Mouse (Mus musculus): ENCODE data around the gene Pik3c2b. TPM values are rescaled to one million over a fixed set of nuclear protein-coding genes. Genes with fewer than 3 reads are reported as not detected.

Gene Pik3c2b
- polyA plus RNA-seq, 1 experiment from 2014 or later = 25.7 TPM

GRCm38 (mm10) chr1:133103315-133103714, 57.8 kb downstream of the Pik3c2b start:
- no peaks in the 10 kb centered on the region for H3K9me3 ChIP-seq (ENCODE audit: control insufficient read depth, low read length)
- H3K27me3 ChIP-seq (ENCODE audit: control insufficient read depth, insufficient read depth, low read length) = no peaks in the 10 kb centered on the region
- no peak overlapping the region for H3K4me3 ChIP-seq (ENCODE audit: low read depth, low read length)
- H3K4me2 ChIP-seq (ENCODE audit: low read depth, low read length, severe bottlenecking) = no peak overlapping the region
- no peak overlapping the region for H3K9ac ChIP-seq (ENCODE audit: low read length)
- H3K4me1 ChIP-seq (replicated peaks; ENCODE audit: control insufficient read depth, insufficient read depth, low read length) = no peaks in the 10 kb centered on the region
- no peak for ATAC-seq (replicated peaks; ENCODE audit: low FRiP score)
- DNase-seq (ENCODE audit: low spot score) = no peak
- peaks cover 16% of the 10 kb centered on the region; the same call in 1 of the 2 replicates for H3K36me3 ChIP-seq (ENCODE audit: control insufficient read depth, insufficient read depth, low read length)
- WGBS = 96% methylated on average over 7 of the region's 7 CpGs
- no peak overlapping the region for H3K27ac ChIP-seq (ENCODE audit: low read depth, low read length)

DNA sequence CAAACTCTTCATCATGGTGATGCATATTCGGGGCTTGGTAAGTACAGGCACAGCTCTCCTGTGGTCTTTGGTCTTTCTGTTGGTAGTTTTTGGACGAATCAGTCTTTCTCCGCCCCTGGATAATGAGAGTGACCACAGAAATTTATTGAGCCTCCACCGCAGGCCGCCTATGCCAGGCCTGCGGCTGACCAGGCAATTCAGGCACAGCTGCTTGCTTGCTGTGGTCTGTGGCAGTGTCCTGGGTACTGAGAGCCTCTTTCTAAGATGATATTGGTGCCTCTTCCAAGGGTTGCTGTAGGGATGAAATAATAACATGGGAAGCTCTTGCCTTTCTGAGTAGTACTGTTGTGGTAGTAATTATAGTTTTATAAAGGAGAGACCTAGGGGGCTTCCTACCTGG, 58.4 kb downstream of the Pik3c2b start:
- H3K4me3 ChIP-seq (ENCODE audit: low read depth, low read length) = no peak overlapping the region

GRCm38 (mm10) chr1:133116108-133116507, 70.6 kb downstream of the Pik3c2b start:
- no peak overlapping the region for H3K27ac ChIP-seq (ENCODE audit: low read depth, low read length)
- H3K36me3 ChIP-seq (ENCODE audit: control insufficient read depth, insufficient read depth, low read length) = no peaks in the 10 kb centered on the region
- ATAC-seq (replicated peaks; ENCODE audit: low FRiP score) (no peak), DNase-seq (ENCODE audit: low spot score) (no peak)
- no peak overlapping the region for H3K9ac ChIP-seq (ENCODE audit: low read length)
- no peak overlapping the region for H3K4me3 ChIP-seq (ENCODE audit: low read depth, low read length)
- H3K4me2 ChIP-seq (ENCODE audit: low read depth, low read length, severe bottlenecking) = no peak overlapping the region
- H3K9me3 ChIP-seq (ENCODE audit: control insufficient read depth, low read length) = no peaks in the 10 kb centered on the region
- no peaks in the 10 kb centered on the region for H3K27me3 ChIP-seq (ENCODE audit: control insufficient read depth, insufficient read depth, low read length)
- 93% methylated on average over 4 of the region's 4 CpGs for WGBS
- H3K4me1 ChIP-seq (replicated peaks; ENCODE audit: control insufficient read depth, insufficient read depth, low read length) = no peaks in the 10 kb centered on the region

More for the DNA sequence above, 58.4 kb downstream of the Pik3c2b start:
- no peak for ATAC-seq (replicated peaks; ENCODE audit: low FRiP score)
- H3K4me1 ChIP-seq (replicated peaks; ENCODE audit: control insufficient read depth, insufficient read depth, low read length) = no peaks in the 10 kb centered on the region
- H3K36me3 ChIP-seq (ENCODE audit: control insufficient read depth, insufficient read depth, low read length) = peaks cover 16% of the 10 kb centered on the region; the same call in 1 of the 2 replicates
- H3K27ac ChIP-seq (ENCODE audit: low read depth, low read length) = no peak overlapping the region
- 89% methylated on average over 6 of the region's 6 CpGs for WGBS
- no peaks in the 10 kb centered on the region for H3K9me3 ChIP-seq (ENCODE audit: control insufficient read depth, low read length)
- DNase-seq (ENCODE audit: low spot score) = no peak
- H3K9ac ChIP-seq (ENCODE audit: low read length) = no peak overlapping the region
- no peak overlapping the region for H3K4me2 ChIP-seq (ENCODE audit: low read depth, low read length, severe bottlenecking)
- no peaks in the 10 kb centered on the region for H3K27me3 ChIP-seq (ENCODE audit: control insufficient read depth, insufficient read depth, low read length)

GRCm38 (mm10) chr1:133118127-133118526, 72.7 kb downstream of the Pik3c2b start:
- H3K9me3 ChIP-seq (ENCODE audit: control insufficient read depth, low read length) = no peaks in the 10 kb centered on the region
- 92% methylated on average over 5 of the region's 5 CpGs for WGBS
- H3K9ac ChIP-seq (ENCODE audit: low read length) = no peak overlapping the region
- no peak overlapping the region for H3K4me2 ChIP-seq (ENCODE audit: low read depth, low read length, severe bottlenecking)
- H3K36me3 ChIP-seq (ENCODE audit: control insufficient read depth, insufficient read depth, low read length) = no peaks in the 10 kb centered on the region
- no peak for ATAC-seq (replicated peaks; ENCODE audit: low FRiP score)
- H3K27me3 ChIP-seq (ENCODE audit: control insufficient read depth, insufficient read depth, low read length) = no peaks in the 10 kb centered on the region
- H3K27ac ChIP-seq (ENCODE audit: low read depth, low read length) = no peak overlapping the region
- H3K4me1 ChIP-seq (replicated peaks; ENCODE audit: control insufficient read depth, insufficient read depth, low read length) = no peaks in the 10 kb centered on the region
- H3K4me3 ChIP-seq (ENCODE audit: low read depth, low read length) = no peak overlapping the region
- DNase-seq (ENCODE audit: low spot score) = no peak

GRCm38 (mm10) chr1:133118844-133119243, 73.4 kb downstream of the Pik3c2b start:
- Histone ChIP-seq H3K27me3 (ENCODE audit: control insufficient read depth, insufficient read depth, low read length) (no peaks in the 10 kb centered on the region), H3K36me3 (ENCODE audit: control insufficient read depth, insufficient read depth, low read length) (no peaks in the 10 kb centered on the region), H3K4me2 (ENCODE audit: low read depth, low read length, severe bottlenecking) (no peak overlapping the region), H3K9ac (ENCODE audit: low read length) (no peak overlapping the region), H3K27ac (ENCODE audit: low read depth, low read length) (no peak overlapping the region), H3K4me3 (ENCODE audit: low read depth, low read length) (no peak overlapping the region), H3K9me3 (ENCODE audit: control insufficient read depth, low read length) (no peaks in the 10 kb centered on the region), H3K4me1 (replicated peaks; ENCODE audit: control insufficient read depth, insufficient read depth, low read length) (no peaks in the 10 kb centered on the region)
- 93% methylated on average over 3 of the region's 3 CpGs for WGBS
- no peak for DNase-seq (ENCODE audit: low spot score)
- no peak for ATAC-seq (replicated peaks; ENCODE audit: low FRiP score)

GRCm38 (mm10) chr1:133119931-133120712, 74.7 kb downstream of the Pik3c2b start:
- H3K4me2 ChIP-seq (ENCODE audit: low read depth, low read length, severe bottlenecking) = no peak overlapping the region
- DNase-seq (ENCODE audit: low spot score) (no peak), ATAC-seq (replicated peaks; ENCODE audit: low FRiP score) (no peak)

DNA sequence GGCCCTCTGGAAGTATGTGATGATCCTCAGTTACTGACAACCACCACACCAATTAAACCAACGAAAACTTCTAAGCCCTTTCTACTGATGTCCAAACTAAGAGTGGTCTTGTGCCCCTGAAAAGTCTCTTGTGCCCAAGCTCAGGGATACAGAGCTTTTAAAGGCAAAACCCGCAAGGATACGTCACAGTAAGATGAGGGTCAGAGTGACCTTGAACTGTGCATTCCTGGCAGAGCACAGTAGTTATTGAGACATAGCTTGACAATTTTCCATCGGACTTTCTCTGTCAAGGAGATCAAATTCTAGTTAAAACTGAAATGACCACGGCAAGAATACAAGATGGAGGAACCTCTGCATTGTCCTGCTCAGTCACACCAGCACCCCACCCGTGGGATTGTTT, 75.8 kb downstream of the Pik3c2b start:
- H3K27me3 ChIP-seq (ENCODE audit: control insufficient read depth, insufficient read depth, low read length) = no peaks in the 10 kb centered on the region
- no peaks in the 10 kb centered on the region for H3K9me3 ChIP-seq (ENCODE audit: control insufficient read depth, low read length)
- ATAC-seq (replicated peaks; ENCODE audit: low FRiP score) (no peak), DNase-seq (ENCODE audit: low spot score) (no peak)
- no peak overlapping the region for H3K4me3 ChIP-seq (ENCODE audit: low read depth, low read length)
- no peak overlapping the region for H3K9ac ChIP-seq (ENCODE audit: low read length)
- no peaks in the 10 kb centered on the region for H3K4me1 ChIP-seq (replicated peaks; ENCODE audit: control insufficient read depth, insufficient read depth, low read length)
- no peaks in the 10 kb centered on the region for H3K36me3 ChIP-seq (ENCODE audit: control insufficient read depth, insufficient read depth, low read length)
- no peak overlapping the region for H3K27ac ChIP-seq (ENCODE audit: low read depth, low read length)
- H3K4me2 ChIP-seq (ENCODE audit: low read depth, low read length, severe bottlenecking) = no peak overlapping the region
- 70% methylated on average over 6 of the region's 6 CpGs for WGBS

More at GRCm38 (mm10) chr1:133119931-133120712, 74.7 kb downstream of the Pik3c2b start:
- Histone ChIP-seq H3K9me3 (ENCODE audit: control insufficient read depth, low read length) (no peaks in the 10 kb centered on the region), H3K27ac (ENCODE audit: low read depth, low read length) (no peak overlapping the region), H3K27me3 (ENCODE audit: control insufficient read depth, insufficient read depth, low read length) (no peaks in the 10 kb centered on the region), H3K36me3 (ENCODE audit: control insufficient read depth, insufficient read depth, low read length) (no peaks in the 10 kb centered on the region), H3K4me1 (replicated peaks; ENCODE audit: control insufficient read depth, insufficient read depth, low read length) (no peaks in the 10 kb centered on the region), H3K4me3 (ENCODE audit: low read depth, low read length) (no peak overlapping the region), H3K9ac (ENCODE audit: low read length) (no peak overlapping the region)
- WGBS = 79% methylated on average over 7 of the region's 7 CpGs

DNA sequence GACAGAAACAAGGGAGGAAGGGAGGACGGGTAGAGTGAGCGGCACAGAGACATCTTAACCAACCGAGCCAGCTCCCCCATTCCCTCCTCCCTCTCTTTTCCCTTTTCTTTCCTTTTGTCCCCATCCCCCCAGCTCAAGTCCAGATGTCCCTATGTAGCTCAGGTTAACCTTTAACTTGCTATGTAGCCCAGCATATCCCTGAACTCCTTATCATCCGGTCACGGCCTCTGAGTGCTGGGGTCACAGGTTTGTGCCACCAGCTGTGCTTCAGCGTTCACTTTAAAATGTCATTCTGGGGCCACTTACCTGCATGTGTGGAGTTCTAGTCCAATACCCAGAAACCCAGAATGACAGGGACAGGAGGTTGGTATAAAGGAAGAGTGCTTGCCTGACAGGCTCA, 78.7 kb downstream of the Pik3c2b start:
- Histone ChIP-seq H3K9ac (ENCODE audit: low read length) (no peak overlapping the region), H3K4me1 (replicated peaks; ENCODE audit: control insufficient read depth, insufficient read depth, low read length) (no peaks in the 10 kb centered on the region), H3K4me2 (ENCODE audit: low read depth, low read length, severe bottlenecking) (no peak overlapping the region), H3K27me3 (ENCODE audit: control insufficient read depth, insufficient read depth, low read length) (no peaks in the 10 kb centered on the region), H3K27ac (ENCODE audit: low read depth, low read length) (no peak overlapping the region), H3K4me3 (ENCODE audit: low read depth, low read length) (no peak overlapping the region), H3K9me3 (ENCODE audit: control insufficient read depth, low read length) (no peaks in the 10 kb centered on the region), H3K36me3 (ENCODE audit: control insufficient read depth, insufficient read depth, low read length) (no peaks in the 10 kb centered on the region)
- WGBS = 84% methylated on average over 6 of the region's 6 CpGs
- DNase-seq (ENCODE audit: low spot score) (no peak), ATAC-seq (replicated peaks; ENCODE audit: low FRiP score) (no peak)

Data from forebrain, embryonic 11.5 days (tissue).